Mouse (Mus musculus): ENCODE results near the gene Pisd. TPM values are rescaled to one million over a fixed set of nuclear protein-coding genes. Genes with fewer than 3 reads are reported as not detected.

Gene Pisd
- polyA plus RNA-seq, 1 experiment from 2014 or later, result 74.8 TPM

DNA sequence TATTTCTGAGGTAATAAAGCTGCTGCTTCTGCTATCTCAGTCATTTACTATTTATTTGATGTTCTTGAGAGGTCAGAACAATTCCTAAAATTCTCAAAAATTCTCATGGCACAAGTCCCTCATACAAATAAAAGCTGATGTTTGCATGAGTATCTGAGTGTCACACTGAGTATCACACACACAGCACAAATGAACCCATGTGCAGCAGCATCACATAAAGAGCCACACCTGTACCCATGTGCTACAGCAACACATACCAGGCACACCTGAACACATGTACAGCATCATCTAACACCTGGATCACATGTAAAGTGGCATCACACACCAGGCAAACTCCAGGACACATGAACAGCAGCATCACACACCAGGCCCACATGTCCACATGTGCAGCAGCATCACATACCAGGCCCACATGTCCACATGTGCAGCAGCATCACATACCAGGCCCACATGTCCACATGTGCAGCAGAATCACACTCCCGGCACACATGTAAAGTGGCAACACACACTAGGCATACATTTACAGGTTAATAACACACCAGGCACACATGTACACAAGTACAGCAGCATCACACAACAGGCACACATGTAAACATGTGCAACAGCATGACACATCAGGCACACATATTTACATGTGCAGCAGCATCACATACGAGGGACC is 72.3 kb downstream of the Pisd start:
- WGBS, result 13% methylated on average over 2 of the region's 2 CpGs
- no peaks in the 10 kb centered on the region for H3K9me3 ChIP-seq (replicated peaks; ENCODE audit: low read length)
- ATAC-seq (replicated peaks; ENCODE audit: low FRiP score, low read depth), result peak; percentile 29

DNA sequence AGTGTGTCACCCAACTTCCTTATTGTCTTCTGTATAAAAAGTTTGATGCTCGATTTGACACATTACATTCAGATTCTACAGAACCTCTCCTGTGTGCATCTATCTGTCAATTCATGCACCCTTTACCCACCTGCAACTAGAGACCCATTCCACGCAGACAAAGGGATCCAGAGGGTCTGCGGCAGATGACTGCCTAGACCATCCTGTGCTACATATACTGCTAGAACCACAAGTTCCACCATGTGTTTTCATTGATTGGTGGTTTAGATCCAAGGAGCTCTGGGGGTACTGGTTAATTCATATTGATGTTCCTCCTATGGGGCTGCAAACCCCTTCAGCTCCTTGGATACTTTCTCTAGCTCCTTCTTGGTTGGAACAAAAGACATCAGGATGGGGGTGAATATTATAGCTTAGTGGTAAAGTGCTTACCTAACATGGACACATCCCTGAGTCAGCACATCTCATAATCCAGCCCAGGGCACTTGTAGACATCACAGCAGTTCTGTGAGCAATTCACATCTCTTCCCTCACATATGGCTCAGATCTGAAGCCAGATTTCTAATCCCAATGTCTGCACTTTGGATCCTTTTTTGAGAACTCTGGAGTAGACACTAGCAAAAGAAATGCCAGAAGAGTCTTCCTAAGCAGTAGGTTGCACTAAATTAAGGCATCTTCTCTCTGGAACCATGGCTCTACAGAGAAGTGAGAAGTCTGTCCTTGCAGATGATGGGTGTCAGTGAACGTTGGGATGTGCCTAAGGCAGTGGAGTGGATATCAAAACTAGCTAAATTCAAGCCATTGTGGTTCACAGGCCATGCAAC is 73.0 kb downstream of the Pisd start:
- no peaks in the 10 kb centered on the region for H3K9me3 ChIP-seq (replicated peaks; ENCODE audit: low read length)
- 0 out of 2 replicates have a peak overlapping the region, but pooled peaks have one; percentile 92 for H3K27ac ChIP-seq
- no peaks in the 10 kb centered on the region for H3K36me3 ChIP-seq (ENCODE audit: insufficient read depth, low read length)
- no peaks in the 10 kb centered on the region for H3K27me3 ChIP-seq (ENCODE audit: insufficient read depth, low read length)
- H3K4me1 ChIP-seq (replicated peaks; ENCODE audit: insufficient read depth, low read length), result no peaks in the 10 kb centered on the region
- no peak for TF ChIP-seq CTCF (IDR thresholded peaks at IDR 0.05; ENCODE audit: low read depth)
- DNase-seq (ENCODE audit: low spot score) (no peak), ATAC-seq (replicated peaks; ENCODE audit: low FRiP score, low read depth) (no peak)
- no peak overlapping the region for H3K9ac ChIP-seq (ENCODE audit: low read depth, low read length)
- H3K4me2 ChIP-seq (ENCODE audit: low read length), result peak overlapping the region; percentile 67; the same call in 1 of the 2 replicates
- no peak overlapping the region for H3K4me3 ChIP-seq (replicated peaks; ENCODE audit: low read depth, low read length)
- 66% methylated on average over 4 of the region's 4 CpGs for WGBS

More for the DNA sequence above, 72.3 kb downstream of the Pisd start:
- no peak for TF ChIP-seq CTCF (IDR thresholded peaks at IDR 0.05; ENCODE audit: low read depth)
- Histone ChIP-seq H3K4me3 (replicated peaks; ENCODE audit: low read depth, low read length) (peak overlapping the region; percentile 56), H3K4me2 (ENCODE audit: low read length) (peak overlapping the region; percentile 67), H3K27me3 (ENCODE audit: insufficient read depth, low read length) (no peaks in the 10 kb centered on the region), H3K27ac (peak overlapping the region; percentile 92), H3K4me1 (replicated peaks; ENCODE audit: insufficient read depth, low read length) (no peaks in the 10 kb centered on the region), H3K9ac (ENCODE audit: low read depth, low read length) (peak overlapping the region; percentile 69), H3K36me3 (ENCODE audit: insufficient read depth, low read length) (no peaks in the 10 kb centered on the region)
- peak; percentile 19 for DNase-seq (ENCODE audit: low spot score)

DNA sequence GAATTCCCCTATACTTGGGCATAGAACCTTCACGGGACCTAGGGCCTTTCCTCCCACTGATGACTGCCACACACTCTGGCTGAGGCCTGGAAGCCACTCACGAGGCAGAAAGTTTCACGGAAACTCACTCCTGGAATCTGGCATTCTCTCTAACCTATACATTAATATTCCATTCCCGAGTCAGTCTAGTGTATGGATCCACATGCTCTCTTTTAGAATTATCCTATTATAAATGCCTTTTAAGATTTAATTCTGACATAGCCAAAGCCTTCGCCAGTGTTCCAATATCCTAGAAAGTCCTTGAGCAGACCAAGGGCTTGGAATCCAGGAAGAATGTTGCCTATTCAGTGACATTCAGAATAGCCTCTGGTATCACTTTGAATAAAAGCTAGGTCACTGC is 74.0 kb downstream of the Pisd start:
- no peaks in the 10 kb centered on the region for H3K36me3 ChIP-seq (ENCODE audit: insufficient read depth, low read length)
- ATAC-seq (replicated peaks; ENCODE audit: low FRiP score, low read depth), result no peak
- 71% methylated on average over 5 of the region's 5 CpGs for WGBS
- H3K9ac ChIP-seq (ENCODE audit: low read depth, low read length), result no peak overlapping the region
- H3K4me3 ChIP-seq (replicated peaks; ENCODE audit: low read depth, low read length), result no peak overlapping the region
- H3K4me1 ChIP-seq (replicated peaks; ENCODE audit: insufficient read depth, low read length), result no peaks in the 10 kb centered on the region
- no peaks in the 10 kb centered on the region for H3K9me3 ChIP-seq (replicated peaks; ENCODE audit: low read length)
- TF ChIP-seq CTCF (IDR thresholded peaks at IDR 0.05; ENCODE audit: low read depth), result no peak
- H3K27me3 ChIP-seq (ENCODE audit: insufficient read depth, low read length), result no peaks in the 10 kb centered on the region
- no peak overlapping the region for H3K27ac ChIP-seq
- DNase-seq (ENCODE audit: low spot score), result no peak
- H3K4me2 ChIP-seq (ENCODE audit: low read length), result no peak overlapping the region

DNA sequence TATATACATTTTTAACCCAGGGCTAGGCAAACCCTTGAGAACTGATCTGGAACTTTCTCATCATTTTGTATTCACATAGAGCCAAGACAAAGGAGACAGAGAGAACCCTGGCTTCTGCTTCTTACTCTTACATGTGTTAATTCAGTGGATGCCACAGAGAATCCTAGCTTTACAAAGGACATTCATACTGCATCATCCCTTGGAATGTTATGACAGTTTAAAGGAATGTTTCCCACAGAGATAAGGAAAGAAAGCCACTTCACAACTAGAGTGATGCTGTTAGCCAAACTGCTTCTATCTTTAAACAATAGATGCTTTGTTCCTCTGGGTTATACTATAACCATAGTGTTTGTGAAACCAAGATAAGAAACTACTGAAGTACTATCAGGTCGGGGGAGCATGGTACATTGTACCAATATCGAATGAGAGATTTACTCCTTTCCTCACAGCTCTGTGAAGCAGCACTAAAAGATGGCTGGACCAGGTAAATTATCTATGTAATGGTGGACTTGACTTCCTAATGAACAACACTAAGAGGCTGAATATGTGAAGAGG is 79.1 kb downstream of the Pisd start:
- Histone ChIP-seq H3K36me3 (ENCODE audit: insufficient read depth, low read length) (no peaks in the 10 kb centered on the region), H3K27me3 (ENCODE audit: insufficient read depth, low read length) (no peaks in the 10 kb centered on the region), H3K4me3 (replicated peaks; ENCODE audit: low read depth, low read length) (no peak overlapping the region), H3K27ac (no peak overlapping the region), H3K9ac (ENCODE audit: low read depth, low read length) (no peak overlapping the region), H3K4me2 (ENCODE audit: low read length) (no peak overlapping the region), H3K4me1 (replicated peaks; ENCODE audit: insufficient read depth, low read length) (no peaks in the 10 kb centered on the region), H3K9me3 (replicated peaks; ENCODE audit: low read length) (no peaks in the 10 kb centered on the region)
- DNase-seq (ENCODE audit: low spot score) (no peak), ATAC-seq (replicated peaks; ENCODE audit: low FRiP score, low read depth) (no peak)
- 78% methylated on average over 2 of the region's 2 CpGs for WGBS
- TF ChIP-seq CTCF (IDR thresholded peaks at IDR 0.05; ENCODE audit: low read depth), result no peak

DNA sequence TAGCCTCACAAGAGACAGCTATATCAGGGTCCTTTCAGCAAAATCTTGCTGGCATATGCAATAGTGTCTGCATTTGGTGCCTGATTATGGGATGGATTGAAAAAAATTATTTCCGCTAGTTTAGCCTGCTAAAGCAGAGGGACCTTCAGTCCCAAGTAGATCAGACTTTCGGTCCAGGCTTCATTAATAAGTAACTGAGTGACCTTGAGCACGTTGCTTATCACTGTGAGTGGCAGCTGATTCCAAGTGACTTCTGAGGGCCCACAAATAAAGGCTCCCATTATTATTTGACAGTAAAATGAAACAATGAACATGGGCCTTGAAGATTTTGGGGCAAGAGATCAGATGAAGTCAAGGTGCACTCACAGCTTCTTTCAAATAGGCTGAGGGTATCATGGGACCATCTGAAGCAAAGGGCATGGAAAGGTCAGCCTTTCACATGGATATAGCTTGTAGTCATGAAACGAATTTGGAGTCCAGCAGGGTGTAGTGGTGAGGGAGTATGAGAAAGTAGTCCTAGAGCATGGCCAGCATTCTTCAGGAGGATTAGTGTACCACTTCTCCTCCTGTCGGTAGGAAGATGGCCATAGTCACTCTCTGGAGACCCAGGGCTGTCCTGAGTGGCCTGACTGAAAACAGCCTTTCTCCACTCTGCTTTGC is 88.1 kb downstream of the Pisd start:
- Histone ChIP-seq H3K36me3 (ENCODE audit: insufficient read depth, low read length) (no peaks in the 10 kb centered on the region), H3K4me3 (replicated peaks; ENCODE audit: low read depth, low read length) (no peak overlapping the region), H3K27ac (no peak overlapping the region), H3K4me1 (replicated peaks; ENCODE audit: insufficient read depth, low read length) (no peaks in the 10 kb centered on the region), H3K4me2 (ENCODE audit: low read length) (no peak overlapping the region), H3K27me3 (ENCODE audit: insufficient read depth, low read length) (no peaks in the 10 kb centered on the region), H3K9ac (ENCODE audit: low read depth, low read length) (no peak overlapping the region), H3K9me3 (replicated peaks; ENCODE audit: low read length) (no peaks in the 10 kb centered on the region)
- no peak for TF ChIP-seq CTCF (IDR thresholded peaks at IDR 0.05; ENCODE audit: low read depth)
- no peak for DNase-seq (ENCODE audit: low spot score)
- no peak for ATAC-seq (replicated peaks; ENCODE audit: low FRiP score, low read depth)
- 65% methylated on average over 5 of the region's 5 CpGs for WGBS

DNA sequence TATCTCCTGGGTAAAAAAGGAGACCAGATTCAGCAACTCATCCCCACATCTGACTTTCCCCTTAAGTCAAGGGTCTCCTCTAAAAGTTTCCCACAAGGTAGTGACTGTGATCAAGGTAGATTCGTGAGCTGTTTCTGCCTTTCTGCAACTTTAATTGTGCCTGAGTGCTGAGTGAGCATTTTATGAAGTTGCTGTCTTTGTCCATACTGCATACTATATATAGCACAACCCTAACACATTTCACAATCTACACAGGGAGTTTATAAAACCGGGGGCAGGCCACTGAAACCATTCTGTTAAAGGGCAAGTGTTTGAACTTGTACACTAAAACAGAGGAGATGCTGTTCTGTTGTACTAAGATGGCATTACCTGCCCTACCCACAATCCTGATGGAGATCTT is 92.0 kb downstream of the Pisd start:
- TF ChIP-seq CTCF (IDR thresholded peaks at IDR 0.05; ENCODE audit: low read depth), result no peak
- Histone ChIP-seq H3K4me1 (replicated peaks; ENCODE audit: insufficient read depth, low read length) (no peaks in the 10 kb centered on the region), H3K9ac (ENCODE audit: low read depth, low read length) (no peak overlapping the region), H3K36me3 (ENCODE audit: insufficient read depth, low read length) (no peaks in the 10 kb centered on the region), H3K27me3 (ENCODE audit: insufficient read depth, low read length) (no peaks in the 10 kb centered on the region), H3K9me3 (replicated peaks; ENCODE audit: low read length) (no peaks in the 10 kb centered on the region), H3K4me2 (ENCODE audit: low read length) (no peak overlapping the region), H3K27ac (no peak overlapping the region), H3K4me3 (replicated peaks; ENCODE audit: low read depth, low read length) (no peak overlapping the region)
- WGBS, result 60% methylated on average over 2 of the region's 2 CpGs
- DNase-seq (ENCODE audit: low spot score) (no peak), ATAC-seq (replicated peaks; ENCODE audit: low FRiP score, low read depth) (no peak)

Other genes starting within 250 kb of the Pisd start
- gene Yes1, start 174.5 kb downstream of the Pisd start, polyA plus RNA-seq (2015; fragmentation: Nextera tagmentation; extraction: Ambion mirVana), result 25.8 and 28.0 TPM in 2 replicates
- not detected in 2 replicates for gene Gm20671, start 41.5 kb upstream of the Pisd start, polyA plus RNA-seq (2015; fragmentation: Nextera tagmentation; extraction: Ambion mirVana)
- gene Prr14l, start 68.6 kb upstream of the Pisd start, polyA plus RNA-seq (2015; fragmentation: Nextera tagmentation; extraction: Ambion mirVana), result 8.5 and 11.0 TPM in 2 replicates
- 9.6 and 10.7 TPM in 2 replicates for gene Depdc5, start 78.1 kb upstream of the Pisd start, polyA plus RNA-seq (2015; fragmentation: Nextera tagmentation; extraction: Ambion mirVana)
- 236 and 272 TPM in 2 replicates for gene Ywhah, start 233.2 kb upstream of the Pisd start, polyA plus RNA-seq (2015; fragmentation: Nextera tagmentation; extraction: Ambion mirVana)